Mouse (Mus musculus): ENCODE measurements around the gene Olfr658.

GRCm38 (mm10) chr7:104604727-104605126 lies 42.4 kb downstream of the Olfr658 start:
- TF ChIP-seq CTCF (conservative IDR thresholded peaks at IDR 0.05; ENCODE audit: low read length): no peak
- TF ChIP-seq POU5F1 (IDR thresholded peaks at IDR 0.05; ENCODE audit: borderline replicate concordance, low read length): no peak
